Mouse (Mus musculus) fibroblast of lung, adult 2 months (primary cell): Measurements from ENCODE around the gene Stard5.
A peak's percentile ranks its signal among the peaks of the same experiment; 100 is the strongest.

Source experiments
- DNase-seq: peaks from one replicate; pipeline ENCODE4 v3.0.0-alpha.2; 2011; ENCODE audit warnings: low read depth

Gene Stard5

DNA sequence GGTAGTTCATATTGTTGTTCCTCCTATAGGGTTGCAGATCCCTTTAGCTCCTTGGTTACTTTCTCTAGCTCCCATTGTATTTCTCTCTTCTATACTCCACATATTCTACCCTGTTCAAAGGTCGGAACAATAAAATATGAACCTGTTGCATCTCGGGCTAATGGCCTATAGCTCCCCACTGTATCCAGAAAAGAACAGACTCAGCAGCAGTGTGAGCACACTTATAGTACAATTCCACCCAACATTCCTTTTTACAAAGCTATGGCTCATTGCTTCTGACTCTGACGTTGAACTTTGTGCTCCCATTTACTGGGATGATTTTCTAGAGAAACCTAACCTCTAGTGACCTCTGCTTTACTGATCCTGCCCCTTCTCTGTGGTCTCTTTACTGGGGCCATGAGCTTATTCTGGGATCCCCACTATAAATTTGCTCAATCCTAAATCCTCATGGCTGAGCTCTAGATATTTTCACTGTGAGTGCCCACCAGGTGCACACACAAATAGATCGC, 34.4 kb downstream of the Stard5 start:
- no peak for DNase-seq

DNA sequence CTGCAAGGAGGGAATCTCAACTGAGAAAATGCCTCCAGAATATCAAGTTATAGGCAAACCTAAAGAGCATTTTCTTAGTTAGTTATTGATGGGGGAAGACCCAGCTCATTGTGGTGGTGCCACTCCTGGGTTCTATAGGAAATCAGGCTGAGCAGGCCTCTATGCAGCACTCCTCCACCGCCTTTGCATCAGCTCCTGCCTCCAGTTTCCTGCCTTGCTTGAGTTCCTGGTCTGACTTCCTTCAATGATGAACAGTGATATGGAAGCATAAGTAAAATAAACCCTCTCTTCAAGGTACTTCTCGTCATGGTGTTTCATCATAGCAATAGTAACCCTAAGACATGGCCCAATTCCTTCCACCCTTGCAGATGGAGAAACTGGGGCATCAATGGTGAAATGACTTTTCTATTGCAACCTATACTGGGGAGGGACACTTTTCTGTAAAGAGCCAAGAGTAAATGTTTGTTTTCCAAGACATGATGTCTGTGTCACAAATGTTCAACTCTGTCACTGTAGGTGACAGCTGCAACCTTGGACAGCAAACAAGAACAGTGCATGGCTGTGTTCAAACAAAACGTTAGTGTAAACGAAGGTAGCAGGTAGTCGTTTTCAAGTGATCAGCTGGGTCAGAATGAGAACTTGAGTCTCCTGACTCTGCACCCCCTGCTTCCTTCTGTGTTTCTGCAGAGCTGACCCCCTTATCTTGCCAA, 36.3 kb downstream of the Stard5 start:
- no peak for DNase-seq

GRCm38 (mm10) chr7:83668724-83669123, 37.0 kb downstream of the Stard5 start:
- peak; percentile 21 for DNase-seq

GRCm38 (mm10) chr7:83671573-83671972, 39.8 kb downstream of the Stard5 start:
- no peak for DNase-seq

GRCm38 (mm10) chr7:83675545-83676254, 43.9 kb downstream of the Stard5 start:
- no peak for DNase-seq

DNA sequence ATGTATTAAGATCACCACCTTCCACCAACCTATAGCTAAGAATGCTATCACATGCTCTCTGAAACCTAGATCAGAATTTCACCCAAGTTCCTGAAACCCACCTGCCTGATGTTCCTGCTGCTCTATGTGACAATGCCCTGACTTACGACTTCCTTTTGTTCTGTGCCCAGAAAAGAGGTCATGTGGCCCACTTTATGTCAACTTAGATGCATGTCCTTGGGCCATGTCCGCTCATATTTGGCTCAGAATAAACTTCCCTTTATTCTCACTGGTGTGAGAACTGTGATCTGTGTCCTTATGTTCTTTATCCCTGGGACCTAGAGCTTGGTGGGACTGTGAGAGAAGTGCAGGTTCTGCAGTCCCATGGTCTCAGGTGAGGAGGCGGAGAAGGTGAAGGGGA, 45.5 kb downstream of the Stard5 start:
- DNase-seq = no peak

GRCm38 (mm10) chr7:83678506-83678905, 46.7 kb downstream of the Stard5 start:
- no peak for DNase-seq

DNA sequence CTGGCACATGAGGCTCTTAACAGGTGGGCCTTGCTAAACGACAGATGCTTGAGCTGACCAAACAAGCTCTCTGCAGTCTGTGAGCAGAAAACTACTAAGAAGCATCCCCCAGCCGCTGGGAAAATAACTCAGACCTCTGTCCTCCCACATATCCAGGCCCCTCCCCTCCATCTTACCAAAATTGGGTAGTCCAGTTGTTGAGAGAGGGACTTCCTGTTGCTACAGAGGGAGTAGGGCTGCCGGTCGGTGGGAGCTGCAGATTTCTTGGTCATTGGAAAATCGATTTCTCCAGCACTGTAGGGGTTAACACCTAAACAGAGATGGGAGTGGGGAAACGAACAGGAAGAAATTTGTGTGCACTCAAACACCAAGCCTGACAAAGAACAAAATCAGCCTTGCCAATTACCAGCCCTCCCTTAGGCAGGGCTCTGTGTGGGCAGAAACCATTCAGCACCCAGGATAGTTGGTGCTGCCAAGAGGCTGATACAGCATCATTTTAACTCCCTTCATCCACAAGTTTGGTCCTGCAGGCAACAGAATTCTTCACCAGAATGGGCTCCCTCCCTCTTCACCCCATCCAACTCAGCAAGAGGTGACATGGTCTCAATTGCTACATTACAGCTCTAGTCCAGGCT, 51.0 kb downstream of the Stard5 start:
- DNase-seq = no peak

GRCm38 (mm10) chr7:83695449-83696212, 63.9 kb downstream of the Stard5 start:
- DNase-seq = no peak

GRCm38 (mm10) chr7:83699066-83699745, 67.4 kb downstream of the Stard5 start:
- peak; percentile 89 for DNase-seq
